Mouse (Mus musculus): ENCODE data around the gene Naglu. TPM values are rescaled to one million over a fixed set of nuclear protein-coding genes. Genes with fewer than 3 reads are reported as not detected.

Gene Naglu
- polyA plus RNA-seq, 1 experiment from 2014 or later = 19.3 TPM

- H3K27ac ChIP-seq (ENCODE audit: low read depth) = no peak overlapping the region
- WGBS (ENCODE audit: insufficient replicate concordance) = 58% methylated on average over 5 of the region's 5 CpGs
Measured at GRCm38 (mm10) chr11:101110708-101111107, 40.9 kb downstream of the Naglu start.

GRCm38 (mm10) chr11:101111178-101111577 is 41.4 kb downstream of the Naglu start:
- H3K27ac ChIP-seq (ENCODE audit: low read depth) = no peak overlapping the region
- WGBS (ENCODE audit: insufficient replicate concordance) = 82% methylated on average over 4 of the region's 4 CpGs

More at GRCm38 (mm10) chr11:101110708-101111107, 40.9 kb downstream of the Naglu start:
- H3K4me1 ChIP-seq (ENCODE audit: insufficient read depth) = 0 out of 2 replicates have a peak, but pooled peaks cover 3% of the 10 kb centered on the region
- H3K9me3 ChIP-seq (ENCODE audit: low read length) = no peaks in the 10 kb centered on the region
- DNase-seq = no peak
- H3K4me2 ChIP-seq (ENCODE audit: low read depth, low read length) = no peak overlapping the region
- H3K4me3 ChIP-seq (ENCODE audit: low read depth, low read length) = no peak overlapping the region
- ATAC-seq = no peak
- no peaks in the 10 kb centered on the region for H3K27me3 ChIP-seq (ENCODE audit: insufficient read depth, low read length)
- TF ChIP-seq CTCF (IDR thresholded peaks at IDR 0.05; ENCODE audit: low read depth) = no peak
- TF ChIP-seq EP300 (IDR thresholded peaks at IDR 0.05; ENCODE audit: low read depth) = no peak
- H3K9ac ChIP-seq (replicated peaks) = no peak overlapping the region
- H3K36me3 ChIP-seq (replicated peaks; ENCODE audit: insufficient read depth, low read length) = 0 out of 2 replicates have a peak, but pooled peaks cover 5% of the 10 kb centered on the region

GRCm38 (mm10) chr11:101112186-101112585 is 42.4 kb downstream of the Naglu start:
- no peak overlapping the region for H3K4me2 ChIP-seq (ENCODE audit: low read depth, low read length)

More at GRCm38 (mm10) chr11:101111178-101111577, 41.4 kb downstream of the Naglu start:
- 0 out of 2 replicates have a peak, but pooled peaks cover 5% of the 10 kb centered on the region for H3K4me1 ChIP-seq (ENCODE audit: insufficient read depth)
- H3K4me3 ChIP-seq (ENCODE audit: low read depth, low read length) = no peak overlapping the region
- no peak overlapping the region for H3K9ac ChIP-seq (replicated peaks)
- H3K9me3 ChIP-seq (ENCODE audit: low read length) = no peaks in the 10 kb centered on the region
- TF ChIP-seq CTCF (IDR thresholded peaks at IDR 0.05; ENCODE audit: low read depth) = no peak
- TF ChIP-seq EP300 (IDR thresholded peaks at IDR 0.05; ENCODE audit: low read depth) = no peak
- DNase-seq (no peak), ATAC-seq (no peak)
- H3K27me3 ChIP-seq (ENCODE audit: insufficient read depth, low read length) = no peaks in the 10 kb centered on the region
- H3K36me3 ChIP-seq (replicated peaks; ENCODE audit: insufficient read depth, low read length) = peaks cover 5% of the 10 kb centered on the region; the same call in 1 of the 2 replicates
- no peak overlapping the region for H3K4me2 ChIP-seq (ENCODE audit: low read depth, low read length)

GRCm38 (mm10) chr11:101115564-101115963 is 45.8 kb downstream of the Naglu start:
- Histone ChIP-seq H3K27me3 (ENCODE audit: insufficient read depth, low read length) (no peaks in the 10 kb centered on the region), H3K9ac (replicated peaks) (no peak overlapping the region), H3K9me3 (ENCODE audit: low read length) (no peaks in the 10 kb centered on the region), H3K27ac (ENCODE audit: low read depth) (no peak overlapping the region), H3K4me3 (ENCODE audit: low read depth, low read length) (no peak overlapping the region), H3K4me2 (ENCODE audit: low read depth, low read length) (no peak overlapping the region), H3K4me1 (ENCODE audit: insufficient read depth) (peaks cover 19% of the 10 kb centered on the region), H3K36me3 (replicated peaks; ENCODE audit: insufficient read depth, low read length) (peaks cover 4% of the 10 kb centered on the region; the same call in 1 of the 2 replicates)
- WGBS (ENCODE audit: insufficient replicate concordance) = 56% methylated on average over 2 of the region's 2 CpGs
- ATAC-seq (no peak), DNase-seq (no peak)
- TF ChIP-seq CTCF (IDR thresholded peaks at IDR 0.05; ENCODE audit: low read depth) (no peak), EP300 (IDR thresholded peaks at IDR 0.05; ENCODE audit: low read depth) (no peak)

More at GRCm38 (mm10) chr11:101112186-101112585, 42.4 kb downstream of the Naglu start:
- DNase-seq (no peak), ATAC-seq (no peak)
- Histone ChIP-seq H3K4me1 (ENCODE audit: insufficient read depth) (0 out of 2 replicates have a peak, but pooled peaks cover 5% of the 10 kb centered on the region), H3K4me3 (ENCODE audit: low read depth, low read length) (no peak overlapping the region), H3K9ac (replicated peaks) (no peak overlapping the region), H3K27me3 (ENCODE audit: insufficient read depth, low read length) (no peaks in the 10 kb centered on the region), H3K9me3 (ENCODE audit: low read length) (no peaks in the 10 kb centered on the region), H3K27ac (ENCODE audit: low read depth) (no peak overlapping the region), H3K36me3 (replicated peaks; ENCODE audit: insufficient read depth, low read length) (peaks cover 9% of the 10 kb centered on the region; the same call in 1 of the 2 replicates)
- TF ChIP-seq EP300 (IDR thresholded peaks at IDR 0.05; ENCODE audit: low read depth) = no peak
- TF ChIP-seq CTCF (IDR thresholded peaks at IDR 0.05; ENCODE audit: low read depth) = no peak
- WGBS (ENCODE audit: insufficient replicate concordance) = 93% methylated on average over 3 of the region's 3 CpGs

GRCm38 (mm10) chr11:101118105-101118504 is 48.3 kb downstream of the Naglu start:
- no peak for ATAC-seq
- Histone ChIP-seq H3K4me2 (ENCODE audit: low read depth, low read length) (peak overlapping the region; percentile 88), H3K9ac (replicated peaks) (peak overlapping the region; percentile 88), H3K27ac (ENCODE audit: low read depth) (peak overlapping the region; percentile 94), H3K4me3 (ENCODE audit: low read depth, low read length) (peak overlapping the region; percentile 86), H3K4me1 (ENCODE audit: insufficient read depth) (peaks cover 23% of the 10 kb centered on the region), H3K36me3 (replicated peaks; ENCODE audit: insufficient read depth, low read length) (peaks cover 4% of the 10 kb centered on the region; the same call in 1 of the 2 replicates), H3K27me3 (ENCODE audit: insufficient read depth, low read length) (no peaks in the 10 kb centered on the region), H3K9me3 (ENCODE audit: low read length) (no peaks in the 10 kb centered on the region)
- 13% methylated on average over 4 of the region's 4 CpGs for WGBS (ENCODE audit: insufficient replicate concordance)
- DNase-seq = no peak
- TF ChIP-seq EP300 (IDR thresholded peaks at IDR 0.05; ENCODE audit: low read depth) (no peak), CTCF (IDR thresholded peaks at IDR 0.05; ENCODE audit: low read depth) (no peak)

GRCm38 (mm10) chr11:101119131-101119760 is 49.4 kb downstream of the Naglu start:
- WGBS (ENCODE audit: insufficient replicate concordance) = under 1% methylated on average over 28 of the region's 39 CpGs
- Histone ChIP-seq H3K36me3 (replicated peaks; ENCODE audit: insufficient read depth, low read length) (peaks cover 4% of the 10 kb centered on the region; the same call in 1 of the 2 replicates), H3K27ac (ENCODE audit: low read depth) (peak overlapping the region; percentile 94), H3K4me2 (ENCODE audit: low read depth, low read length) (peak overlapping the region; percentile 88), H3K9me3 (ENCODE audit: low read length) (no peaks in the 10 kb centered on the region), H3K4me1 (ENCODE audit: insufficient read depth) (peaks cover 23% of the 10 kb centered on the region), H3K27me3 (ENCODE audit: insufficient read depth, low read length) (no peaks in the 10 kb centered on the region), H3K9ac (replicated peaks) (peak overlapping the region; percentile 88), H3K4me3 (ENCODE audit: low read depth, low read length) (peak overlapping the region; percentile 86)
- DNase-seq (no peak), ATAC-seq (peak; percentile 74)
- TF ChIP-seq EP300 (IDR thresholded peaks at IDR 0.05; ENCODE audit: low read depth) (no peak), CTCF (IDR thresholded peaks at IDR 0.05; ENCODE audit: low read depth) (peak; percentile 42)
